Mouse (Mus musculus) urinary bladder, adult 18-20 months (tissue): ENCODE data around the gene Blm.
A peak's percentile ranks its signal among the peaks of the same experiment; 100 is the strongest.

Experiments used
- DNase-seq, 2 experiments: peaks; one replicate each; pipeline ENCODE4 v3.0.0; 2022; ENCODE audit warnings: low spot score in 2 of 2, mixed read lengths in 2 of 2

The Blm gene

GRCm38 (mm10) chr7:80439789-80440488 is 95.0 kb downstream of the Blm start:
- no peak for DNase-seq

GRCm38 (mm10) chr7:80439032-80439760 is 95.7 kb downstream of the Blm start:
- DNase-seq = no peak

- no peak for DNase-seq
Measured at GRCm38 (mm10) chr7:80436571-80436970, 98.3 kb downstream of the Blm start.

- peak in 1 of 2 experiments; percentile 29 for DNase-seq
Measured at GRCm38 (mm10) chr7:80435594-80435993, 99.3 kb downstream of the Blm start.

GRCm38 (mm10) chr7:80429661-80430060 is 105.3 kb downstream of the Blm start:
- no peak for DNase-seq

GRCm38 (mm10) chr7:80427730-80428129 is 107.2 kb downstream of the Blm start:
- DNase-seq = no peak

- peak in 1 of 2 experiments; percentile 59 for DNase-seq
Measured at GRCm38 (mm10) chr7:80426363-80426762, 108.6 kb downstream of the Blm start.

GRCm38 (mm10) chr7:80424722-80425121 is 110.2 kb downstream of the Blm start:
- DNase-seq = no peak

- DNase-seq = peak in 1 of 2 experiments; percentile 48
Measured at GRCm38 (mm10) chr7:80422759-80423480, 112.0 kb downstream of the Blm start.

GRCm38 (mm10) chr7:80421576-80421975 is 113.3 kb downstream of the Blm start:
- no peak for DNase-seq

GRCm38 (mm10) chr7:80420586-80420985 is 114.3 kb downstream of the Blm start:
- DNase-seq = no peak

- no peak for DNase-seq
Measured at GRCm38 (mm10) chr7:80419278-80419677, 115.6 kb downstream of the Blm start.

GRCm38 (mm10) chr7:80418036-80418435 is 116.9 kb downstream of the Blm start:
- DNase-seq = no peak

GRCm38 (mm10) chr7:80417601-80418000 is 117.3 kb downstream of the Blm start:
- DNase-seq = no peak

GRCm38 (mm10) chr7:80416969-80417368 is 118.0 kb downstream of the Blm start:
- DNase-seq = no peak

- DNase-seq = no peak
Measured at GRCm38 (mm10) chr7:80414303-80414855, 120.5 kb downstream of the Blm start.

- no peak for DNase-seq
Measured at GRCm38 (mm10) chr7:80413512-80414302, 121.2 kb downstream of the Blm start.

- DNase-seq = no peak
Measured at GRCm38 (mm10) chr7:80412781-80413180, 122.1 kb downstream of the Blm start.

- DNase-seq = no peak
Measured at GRCm38 (mm10) chr7:80412279-80412678, 122.6 kb downstream of the Blm start.

- DNase-seq = no peak
Measured at GRCm38 (mm10) chr7:80410380-80410779, 124.5 kb downstream of the Blm start.

- peak in 1 of 2 experiments; percentile 48 for DNase-seq
Measured at GRCm38 (mm10) chr7:80407712-80408111, 127.2 kb downstream of the Blm start.
